Mouse (Mus musculus) embryonic facial prominence, embryonic 12.5 days (tissue): ENCODE measurements around the gene T. TPM values are rescaled to one million over a fixed set of nuclear protein-coding genes. Genes with fewer than 3 reads are reported as not detected.

Source experiments
- ATAC-seq: fragments of 200-750 bp; cut with Nextera tagmentation; 2 replicates; pipeline ENCODE4 v1.8.0; 2017; ENCODE audit not compliant: insufficient number of reproducible peaks, insufficient read depth, low FRiP score, low TSS enrichment
- H3K27ac ChIP-seq: fragments of 300-500 bp; sonication (generic); 2 replicates; pipeline ENCODE4 v1.5.1; 2016; ENCODE audit warnings: mild to moderate bottlenecking
- H3K27me3 ChIP-seq: fragments of 300-500 bp; sonication (generic); 2 replicates; pipeline ENCODE4 v1.6.1; 2016; ENCODE audit warnings: mild to moderate bottlenecking, moderate library complexity
- H3K36me3 ChIP-seq: fragments of 300-500 bp; sonication (generic); 2 replicates; pipeline ENCODE4 v1.6.1; 2016; ENCODE audit warnings: mild to moderate bottlenecking
- H3K4me1 ChIP-seq: fragments of 300-500 bp; sonication (generic); 2 replicates; pipeline ENCODE4 v1.6.1; 2016
- H3K4me2 ChIP-seq: fragments of 300-500 bp; sonication (generic); replicated peaks from 2 replicates; pipeline ENCODE4 v1.6.1; 2016; ENCODE audit warnings: mild to moderate bottlenecking, moderate library complexity
- H3K4me3 ChIP-seq: fragments of 300-500 bp; sonication (generic); 2 replicates; pipeline ENCODE4 v1.5.1; 2016; ENCODE audit warnings: mild to moderate bottlenecking
- H3K9ac ChIP-seq: fragments of 300-500 bp; sonication (generic); 2 replicates; pipeline ENCODE4 v1.6.1; 2016; ENCODE audit warnings: mild to moderate bottlenecking, moderate library complexity
- H3K9me3 ChIP-seq: fragments of 300-500 bp; sonication (generic); 2 replicates; pipeline ENCODE4 v1.6.1; 2016; ENCODE audit warnings: mild to moderate bottlenecking, moderate library complexity
- WGBS: fragments of 180-500 bp; shearing (Covaris S2); methylation state at CpG from one replicate; pipeline ENCODE4 v1.1.7; 2016; 5-methylcytosine and 5-hydroxymethylcytosine counted together
- polyA plus RNA-seq: library from polyadenylated mRNA; unstranded; fragments of >200 nt; fragmentation: Nextera tagmentation; extraction: Ambion mirVana; gene quantifications from 2 replicates; pipeline ENCODE4 v1.2.1, GENCODE M21; 2016

T gene
- polyA plus RNA-seq, 1 experiment from 2014 or later, result 0.88 TPM

- H3K9me3 ChIP-seq, result no peaks in the 10 kb centered on the region
- peak overlapping the region; percentile 43 for H3K4me2 ChIP-seq
- no peak overlapping the region for H3K9ac ChIP-seq
- peak overlapping the region; percentile 24 for H3K4me3 ChIP-seq
- H3K4me1 ChIP-seq, result peaks cover 17% of the 10 kb centered on the region; the same call in 1 of the 2 replicates
- H3K27ac ChIP-seq, result no peak overlapping the region
- WGBS, result under 1% methylated on average over 52 of the region's 52 CpGs
- peaks cover 99% of the 10 kb centered on the region for H3K27me3 ChIP-seq
- H3K36me3 ChIP-seq, result no peaks in the 10 kb centered on the region
- no peak for ATAC-seq
Observed at GRCm38 (mm10) chr17:8433121-8433977, 874 bp upstream of the T start.

GRCm38 (mm10) chr17:8436184-8436583 is 2.0 kb downstream of the T start:
- Histone ChIP-seq H3K9ac (no peak overlapping the region), H3K4me3 (no peak overlapping the region), H3K4me1 (peaks cover 13% of the 10 kb centered on the region; the same call in 1 of the 2 replicates), H3K4me2 (no peak overlapping the region), H3K9me3 (no peaks in the 10 kb centered on the region), H3K27ac (no peak overlapping the region), H3K27me3 (peaks cover 92% of the 10 kb centered on the region), H3K36me3 (no peaks in the 10 kb centered on the region)
- no peak for ATAC-seq
- WGBS, result 23% methylated on average over 7 of the region's 7 CpGs

- H3K4me2 ChIP-seq, result no peak overlapping the region
- H3K9ac ChIP-seq, result no peak overlapping the region
- no peak overlapping the region for H3K27ac ChIP-seq
- no peak for ATAC-seq
- H3K27me3 ChIP-seq, result peaks cover 15% of the 10 kb centered on the region
- H3K4me3 ChIP-seq, result no peak overlapping the region
- H3K36me3 ChIP-seq, result no peaks in the 10 kb centered on the region
- no peaks in the 10 kb centered on the region for H3K9me3 ChIP-seq
- WGBS, result 60% methylated on average over 3 of the region's 3 CpGs
- no peaks in the 10 kb centered on the region for H3K4me1 ChIP-seq
Observed at GRCm38 (mm10) chr17:8444062-8444461, 9.8 kb downstream of the T start.

- Histone ChIP-seq H3K27ac (no peak overlapping the region), H3K36me3 (no peaks in the 10 kb centered on the region), H3K4me3 (no peak overlapping the region), H3K9ac (no peak overlapping the region), H3K4me2 (no peak overlapping the region), H3K4me1 (no peaks in the 10 kb centered on the region), H3K9me3 (no peaks in the 10 kb centered on the region), H3K27me3 (no peaks in the 10 kb centered on the region; the same call in 1 of the 2 replicates)
- ATAC-seq, result no peak
- 31% methylated on average over 9 of the region's 9 CpGs for WGBS
Observed at GRCm38 (mm10) chr17:8447676-8448192, 13.5 kb downstream of the T start.

- WGBS, result 60% methylated on average over 3 of the region's 3 CpGs
- Histone ChIP-seq H3K27ac (no peak overlapping the region), H3K27me3 (no peaks in the 10 kb centered on the region), H3K9me3 (no peaks in the 10 kb centered on the region), H3K36me3 (no peaks in the 10 kb centered on the region), H3K4me3 (no peak overlapping the region), H3K9ac (no peak overlapping the region), H3K4me1 (no peaks in the 10 kb centered on the region), H3K4me2 (no peak overlapping the region)
- ATAC-seq, result no peak
Observed at GRCm38 (mm10) chr17:8448324-8448723, 14.1 kb downstream of the T start.

- Histone ChIP-seq H3K36me3 (no peaks in the 10 kb centered on the region), H3K4me2 (no peak overlapping the region), H3K9ac (no peak overlapping the region), H3K4me1 (peaks cover 6% of the 10 kb centered on the region; the same call in 1 of the 2 replicates), H3K9me3 (no peaks in the 10 kb centered on the region), H3K4me3 (no peak overlapping the region), H3K27me3 (no peaks in the 10 kb centered on the region), H3K27ac (no peak overlapping the region)
- no peak for ATAC-seq
- WGBS, result 39% methylated on average over 6 of the region's 6 CpGs
Observed at GRCm38 (mm10) chr17:8455196-8455595, 21.0 kb downstream of the T start.

- no peak overlapping the region for H3K4me2 ChIP-seq
- no peak overlapping the region for H3K27ac ChIP-seq
- H3K27me3 ChIP-seq, result no peaks in the 10 kb centered on the region
- no peaks in the 10 kb centered on the region for H3K36me3 ChIP-seq
- H3K4me1 ChIP-seq, result peaks cover 6% of the 10 kb centered on the region; the same call in 1 of the 2 replicates
- H3K4me3 ChIP-seq, result no peak overlapping the region
- no peak for ATAC-seq
- H3K9me3 ChIP-seq, result no peaks in the 10 kb centered on the region
- WGBS, result 79% methylated on average over 7 of the region's 7 CpGs
- no peak overlapping the region for H3K9ac ChIP-seq
Observed at GRCm38 (mm10) chr17:8455601-8456000, 21.4 kb downstream of the T start.

GRCm38 (mm10) chr17:8456856-8457460 is 22.7 kb downstream of the T start:
- 51% methylated on average over 9 of the region's 9 CpGs for WGBS
- Histone ChIP-seq H3K36me3 (no peaks in the 10 kb centered on the region), H3K9ac (no peak overlapping the region), H3K4me1 (peaks cover 6% of the 10 kb centered on the region; the same call in 1 of the 2 replicates), H3K4me3 (no peak overlapping the region), H3K27me3 (no peaks in the 10 kb centered on the region), H3K27ac (no peak overlapping the region), H3K4me2 (no peak overlapping the region), H3K9me3 (no peaks in the 10 kb centered on the region)
- no peak for ATAC-seq

- ATAC-seq, result no peak
Observed at GRCm38 (mm10) chr17:8461568-8461967, 27.3 kb downstream of the T start.

GRCm38 (mm10) chr17:8463482-8464128 is 29.4 kb downstream of the T start:
- WGBS, result 25% methylated on average over 9 of the region's 9 CpGs
- no peaks in the 10 kb centered on the region for H3K9me3 ChIP-seq
- H3K27ac ChIP-seq, result no peak overlapping the region
- no peak overlapping the region for H3K4me2 ChIP-seq
- no peak overlapping the region for H3K9ac ChIP-seq
- H3K4me3 ChIP-seq, result no peak overlapping the region
- ATAC-seq, result no peak; the same call in 1 of the 2 replicates
- H3K36me3 ChIP-seq, result no peaks in the 10 kb centered on the region
- H3K27me3 ChIP-seq, result peaks cover 16% of the 10 kb centered on the region; the same call in 1 of the 2 replicates
- H3K4me1 ChIP-seq, result no peaks in the 10 kb centered on the region

More at GRCm38 (mm10) chr17:8461568-8461967, 27.3 kb downstream of the T start:
- Histone ChIP-seq H3K9me3 (no peaks in the 10 kb centered on the region), H3K4me1 (0 out of 2 replicates have a peak, but pooled peaks cover 3% of the 10 kb centered on the region), H3K36me3 (no peaks in the 10 kb centered on the region), H3K27me3 (peaks cover 8% of the 10 kb centered on the region; the same call in 1 of the 2 replicates), H3K4me2 (no peak overlapping the region), H3K9ac (no peak overlapping the region), H3K27ac (no peak overlapping the region), H3K4me3 (no peak overlapping the region)
- WGBS, result 6% methylated on average over 4 of the region's 4 CpGs

GRCm38 (mm10) chr17:8467771-8468170 is 33.5 kb downstream of the T start:
- Histone ChIP-seq H3K4me2 (no peak overlapping the region), H3K9ac (no peak overlapping the region), H3K27ac (no peak overlapping the region), H3K4me3 (no peak overlapping the region), H3K9me3 (no peaks in the 10 kb centered on the region), H3K4me1 (no peaks in the 10 kb centered on the region), H3K36me3 (no peaks in the 10 kb centered on the region), H3K27me3 (peaks cover 21% of the 10 kb centered on the region)
- WGBS, result 80% methylated on average over 3 of the region's 3 CpGs
- no peak for ATAC-seq
